Mouse (Mus musculus): ENCODE measurements around the gene Rin2.

GRCm38 (mm10) chr2:145675142-145675755 lies at the start of gene Rin2:
- no peak for TF ChIP-seq POLR2A (IDR thresholded peaks at IDR 0.05; ENCODE audit: extremely low read depth, insufficient read depth, low read length)
- TF ChIP-seq CTCF (IDR thresholded peaks at IDR 0.05; ENCODE audit: low read depth, low read length) = no peak

All from liver, adult 2 months (tissue).